Mouse (Mus musculus): ENCODE results near the gene Fancd2. TPM values are rescaled to one million over a fixed set of nuclear protein-coding genes. Genes with fewer than 3 reads are reported as not detected.

The Fancd2 gene
- total RNA-seq, 2 experiments from 2014 or later, result 0.26 to 0.53 TPM

- peak; percentile 77 for DNase-seq (ENCODE audit: low spot score)
These were observed 73.1 kb downstream of the Fancd2 start, which contains the start of gene Brk1 for GRCm38 (mm10) chr6:113604432-113605223. Gene Brk1 (plus strand): TSS chr6:113604772.

GRCm38 (mm10) chr6:113605224-113605545 is 73.7 kb downstream of the Fancd2 start:
- intact Hi-C loops (cut with DNase I), result loop anchor here (2.0 to 5.0 kb wide), 2 partner anchors 20 to 73 kb away; partner anchors contain the start of genes Emc3 and Fancd2
- no peak for DNase-seq (ENCODE audit: low spot score)

More at GRCm38 (mm10) chr6:113604432-113605223, 73.1 kb downstream of the Fancd2 start, which contains the start of gene Brk1:
- intact Hi-C loops (cut with DNase I), result loop anchor here (2.0 to 5.0 kb wide), 2 partner anchors 20 to 72 kb away; partner anchors contain the start of genes Emc3 and Fancd2

- DNase-seq (ENCODE audit: low spot score), result no peak
- intact Hi-C loops (cut with DNase I), result loop anchor here (5.0 kb wide), 1 partner anchor 77 kb away; the partner anchor contains the start of genes Emc3 and Fancd2
These were observed 77.4 kb downstream of the Fancd2 start for GRCm38 (mm10) chr6:113608871-113609270.

GRCm38 (mm10) chr6:113609293-113609692 is 77.8 kb downstream of the Fancd2 start:
- intact Hi-C loops (cut with DNase I), result loop anchor here (5.0 kb wide), 1 partner anchor 77 kb away; the partner anchor contains the start of genes Emc3 and Fancd2
- no peak for DNase-seq (ENCODE audit: low spot score)

GRCm38 (mm10) chr6:113612258-113612969 is 80.9 kb downstream of the Fancd2 start:
- intact Hi-C loops (cut with DNase I), result no loop called here
- DNase-seq (ENCODE audit: low spot score), result no peak

GRCm38 (mm10) chr6:113614152-113614551 is 82.7 kb downstream of the Fancd2 start:
- intact Hi-C loops (cut with DNase I), result no loop called here
- DNase-seq (ENCODE audit: low spot score), result no peak

- intact Hi-C loops (cut with DNase I), result no loop called here
- DNase-seq (ENCODE audit: low spot score), result no peak
These were observed 83.5 kb downstream of the Fancd2 start for GRCm38 (mm10) chr6:113614997-113615396.

GRCm38 (mm10) chr6:113615489-113615888 is 84.0 kb downstream of the Fancd2 start:
- DNase-seq (ENCODE audit: low spot score), result no peak
- intact Hi-C loops (cut with DNase I), result no loop called here

- no peak for DNase-seq (ENCODE audit: low spot score)
- intact Hi-C loops (cut with DNase I), result no loop called here
These were observed 91.9 kb downstream of the Fancd2 start for GRCm38 (mm10) chr6:113623386-113623785.

- intact Hi-C loops (cut with DNase I), result loop anchor here (2.0 kb wide), 2 partner anchors 15 to 19 kb away; partner anchors contain the start of genes Brk1 and Irak2
- DNase-seq (ENCODE audit: low spot score), result peak; percentile 85
These were observed 92.7 kb downstream of the Fancd2 start, which contains the start of gene Vhl for GRCm38 (mm10) chr6:113623941-113624751. Gene Vhl (plus strand): TSS chr6:113623959.

- intact Hi-C loops (cut with DNase I), result loop anchor here (2.0 kb wide), 2 partner anchors 14 to 20 kb away; partner anchors contain the start of genes Brk1 and Irak2
- no peak for DNase-seq (ENCODE audit: low spot score)
These were observed 93.7 kb downstream of the Fancd2 start for GRCm38 (mm10) chr6:113624989-113625770.

- intact Hi-C loops (cut with DNase I), result no loop called here
- no peak for DNase-seq (ENCODE audit: low spot score)
These were observed 98.8 kb downstream of the Fancd2 start for GRCm38 (mm10) chr6:113630322-113630721.

GRCm38 (mm10) chr6:113632863-113633262 is 101.4 kb downstream of the Fancd2 start:
- no peak for DNase-seq (ENCODE audit: low spot score)
- intact Hi-C loops (cut with DNase I), result no loop called here

GRCm38 (mm10) chr6:113638302-113639040 is 107.0 kb downstream of the Fancd2 start, which contains the start of gene Irak2:
Gene Irak2 (plus strand): TSS chr6:113638467.
- peak; percentile 93 for DNase-seq (ENCODE audit: low spot score)
- intact Hi-C loops (cut with DNase I), result loop anchor here (1.0 to 5.0 kb wide), 5 partner anchors 14 to 434 kb away; no protein-coding TSS in a partner anchor

GRCm38 (mm10) chr6:113639201-113639600 is 107.7 kb downstream of the Fancd2 start:
- intact Hi-C loops (cut with DNase I), result loop anchor here (2.0 to 5.0 kb wide), 4 partner anchors 14 to 433 kb away; no protein-coding TSS in a partner anchor
- DNase-seq (ENCODE audit: low spot score), result no peak

GRCm38 (mm10) chr6:113642605-113643004 is 111.1 kb downstream of the Fancd2 start:
- intact Hi-C loops (cut with DNase I), result no loop called here
- DNase-seq (ENCODE audit: low spot score), result no peak

GRCm38 (mm10) chr6:113643021-113643420 is 111.5 kb downstream of the Fancd2 start:
- intact Hi-C loops (cut with DNase I), result no loop called here
- DNase-seq (ENCODE audit: low spot score), result no peak

- no peak for DNase-seq (ENCODE audit: low spot score)
- intact Hi-C loops (cut with DNase I), result no loop called here
These were observed 112.5 kb downstream of the Fancd2 start for GRCm38 (mm10) chr6:113643967-113644366.
